Mouse (Mus musculus) limb, embryonic 15.5 days (tissue): ENCODE measurements at regions not wholly inside any gene's neighbourhood (a gene's known extent, or its start where the extent isn't known, plus 50 kb on each side); places are given as distances from the start of the nearest gene placed in this dataset.

Experiments
- ATAC-seq: fragments of 200-750 bp; cut with Nextera tagmentation; 2 replicates; pipeline ENCODE4 v1.8.0; 2017; ENCODE audit warnings: low read depth, moderate TSS enrichment; ENCODE audit not compliant: insufficient number of reproducible peaks, low FRiP score, low TSS enrichment
- H3K27ac ChIP-seq: fragments of 300-500 bp; sonication (generic); 2 replicates; pipeline ENCODE4 v1.5.1; 2015; ENCODE audit warnings: moderate library complexity, mild to moderate bottlenecking, inconsistent platforms
- H3K27me3 ChIP-seq: fragments of 300-500 bp; sonication (generic); 2 replicates; pipeline ENCODE4 v1.6.1; 2015; ENCODE audit warnings: inconsistent platforms
- H3K36me3 ChIP-seq: fragments of 300-500 bp; sonication (generic); 2 replicates; pipeline ENCODE4 v1.6.1; 2015; ENCODE audit warnings: inconsistent platforms
- H3K4me1 ChIP-seq: fragments of 300-500 bp; sonication (generic); 2 replicates; pipeline ENCODE4 v1.6.1; 2015; ENCODE audit warnings: inconsistent platforms
- H3K4me2 ChIP-seq: fragments of 300-500 bp; sonication (generic); 2 replicates; pipeline ENCODE4 v1.6.1; 2015; ENCODE audit warnings: mild to moderate bottlenecking, inconsistent platforms
- H3K4me3 ChIP-seq: fragments of 300-500 bp; sonication (generic); 2 replicates; pipeline ENCODE4 v1.5.1; 2015; ENCODE audit warnings: mild to moderate bottlenecking, inconsistent platforms
- H3K9ac ChIP-seq: fragments of 300-500 bp; sonication (generic); 2 replicates; pipeline ENCODE4 v1.6.1; 2015; ENCODE audit warnings: inconsistent platforms
- H3K9me3 ChIP-seq: fragments of 300-500 bp; sonication (generic); 2 replicates; pipeline ENCODE4 v1.6.1; 2016; ENCODE audit warnings: inconsistent platforms
- WGBS: fragments of 180-500 bp; shearing (Covaris S2); methylation state at CpG from one replicate; pipeline ENCODE4 v1.1.7; 2015; 5-methylcytosine and 5-hydroxymethylcytosine counted together

DNA sequence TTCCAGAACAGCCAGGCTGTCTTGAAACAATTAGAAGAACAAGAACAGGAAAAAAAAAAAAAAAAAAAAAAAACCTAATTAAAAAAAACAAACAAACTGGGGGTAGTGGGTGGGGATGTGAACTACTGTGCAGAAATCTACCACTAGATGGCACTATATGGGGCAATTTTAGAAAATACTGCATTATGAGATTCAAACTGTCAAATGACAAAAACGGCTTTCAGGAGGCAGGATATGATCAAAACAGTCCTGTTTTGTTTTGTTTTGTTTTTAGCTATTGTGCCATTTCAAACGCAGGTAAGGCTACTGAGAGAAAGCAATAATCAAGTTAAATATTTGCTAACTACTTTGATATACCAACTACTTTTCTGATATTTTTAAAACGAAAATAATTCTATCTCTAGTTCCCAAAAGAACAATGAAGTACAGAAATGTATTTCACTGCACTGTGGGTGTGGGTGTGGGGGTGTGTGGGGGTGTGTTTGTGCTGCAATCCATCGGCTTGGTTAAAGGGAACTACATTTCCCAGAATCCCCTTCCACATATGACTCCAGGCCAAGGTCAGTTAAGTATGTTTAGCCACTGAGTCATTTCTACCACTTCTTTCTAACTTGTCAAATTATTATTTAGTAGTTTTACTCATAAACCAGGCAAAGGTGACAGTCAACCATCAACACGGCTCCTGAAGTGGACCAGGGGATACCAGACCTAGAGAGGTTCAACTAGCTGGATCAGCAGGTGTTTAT lies 207.7 kb upstream of the Mkln1 start:
- Histone ChIP-seq H3K4me2 (no peak overlapping the region), H3K27me3 (no peaks in the 10 kb centered on the region), H3K9ac (no peak overlapping the region), H3K27ac (no peak overlapping the region), H3K36me3 (no peaks in the 10 kb centered on the region), H3K9me3 (no peaks in the 10 kb centered on the region), H3K4me1 (no peaks in the 10 kb centered on the region), H3K4me3 (no peak overlapping the region)
- ATAC-seq: no peak
- 43% methylated on average over 5 of the region's 5 CpGs for WGBS

DNA sequence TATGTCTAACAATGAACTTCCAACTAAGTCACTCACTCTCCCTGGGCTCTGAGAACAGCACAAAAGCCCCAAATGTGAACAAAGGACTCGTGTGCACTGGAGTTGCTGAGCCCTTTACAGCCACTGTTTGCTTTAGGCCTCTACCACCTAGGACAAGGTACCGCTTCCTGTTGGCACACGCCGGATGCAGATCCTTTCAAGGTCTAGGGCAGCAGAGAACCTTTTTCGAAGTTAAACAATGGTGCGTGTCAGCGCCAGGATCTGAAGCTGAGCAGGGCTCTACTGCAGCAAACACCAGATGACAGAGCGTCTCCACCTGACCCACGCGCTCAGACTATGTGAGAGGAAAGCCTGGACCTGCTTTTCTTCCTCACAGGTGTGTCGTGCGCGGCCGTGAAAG lies 207.0 kb upstream of the Mkln1 start:
- Histone ChIP-seq H3K9ac (no peak overlapping the region), H3K27ac (no peak overlapping the region), H3K9me3 (no peaks in the 10 kb centered on the region), H3K27me3 (no peaks in the 10 kb centered on the region), H3K4me1 (no peaks in the 10 kb centered on the region), H3K4me3 (no peak overlapping the region), H3K4me2 (no peak overlapping the region), H3K36me3 (no peaks in the 10 kb centered on the region)
- no peak for ATAC-seq
- WGBS: 87% methylated on average over 14 of the region's 14 CpGs

GRCm38 (mm10) chr6:31192197-31192596 lies 206.3 kb upstream of the Mkln1 start:
- ATAC-seq: no peak
- Histone ChIP-seq H3K4me2 (no peak overlapping the region), H3K36me3 (no peaks in the 10 kb centered on the region), H3K9ac (no peak overlapping the region), H3K9me3 (no peaks in the 10 kb centered on the region), H3K4me3 (no peak overlapping the region), H3K27ac (no peak overlapping the region), H3K27me3 (no peaks in the 10 kb centered on the region), H3K4me1 (no peaks in the 10 kb centered on the region)
- 91% methylated on average over 4 of the region's 4 CpGs for WGBS

GRCm38 (mm10) chr6:31193202-31193601 lies 205.3 kb upstream of the Mkln1 start:
- H3K4me1 ChIP-seq: no peaks in the 10 kb centered on the region
- no peak overlapping the region for H3K27ac ChIP-seq
- no peak overlapping the region for H3K4me2 ChIP-seq
- 75% methylated on average over 5 of the region's 5 CpGs for WGBS
- H3K36me3 ChIP-seq: no peaks in the 10 kb centered on the region
- H3K9me3 ChIP-seq: no peaks in the 10 kb centered on the region
- H3K27me3 ChIP-seq: no peaks in the 10 kb centered on the region
- no peak for ATAC-seq
- H3K9ac ChIP-seq: no peak overlapping the region
- H3K4me3 ChIP-seq: no peak overlapping the region

GRCm38 (mm10) chr6:31197631-31198338 lies 200.8 kb upstream of the Mkln1 start:
- Histone ChIP-seq H3K4me1 (no peaks in the 10 kb centered on the region), H3K4me3 (no peak overlapping the region), H3K4me2 (no peak overlapping the region), H3K36me3 (no peaks in the 10 kb centered on the region), H3K27me3 (no peaks in the 10 kb centered on the region), H3K9ac (no peak overlapping the region), H3K27ac (no peak overlapping the region), H3K9me3 (no peaks in the 10 kb centered on the region)
- ATAC-seq: no peak
- WGBS: 46% methylated on average over 4 of the region's 4 CpGs

DNA sequence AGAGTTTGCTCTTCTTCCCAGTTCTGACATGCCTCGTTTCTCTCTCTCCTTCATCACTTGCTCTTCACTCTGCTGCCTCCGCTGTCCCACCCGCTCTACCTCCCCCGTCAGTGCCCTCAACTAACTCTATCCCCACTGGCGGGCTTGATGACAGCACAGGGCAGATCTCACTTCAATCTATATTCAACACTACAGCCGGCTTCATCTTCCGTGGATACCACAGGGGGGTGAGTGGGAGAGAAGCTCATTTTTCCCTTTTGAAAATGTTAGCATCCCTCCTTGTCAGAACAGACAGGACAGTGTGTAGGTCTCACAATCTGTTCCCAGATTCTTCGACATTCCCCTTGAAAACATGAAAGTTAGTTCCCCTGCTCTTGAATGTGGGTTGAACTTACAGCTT lies 200.2 kb upstream of the Mkln1 start:
- no peak overlapping the region for H3K4me2 ChIP-seq
- 78% methylated on average over 8 of the region's 8 CpGs for WGBS
- no peak overlapping the region for H3K9ac ChIP-seq
- H3K27me3 ChIP-seq: no peaks in the 10 kb centered on the region
- H3K4me3 ChIP-seq: no peak overlapping the region
- H3K9me3 ChIP-seq: no peaks in the 10 kb centered on the region
- ATAC-seq: no peak
- no peak overlapping the region for H3K27ac ChIP-seq
- no peaks in the 10 kb centered on the region for H3K4me1 ChIP-seq
- no peaks in the 10 kb centered on the region for H3K36me3 ChIP-seq

GRCm38 (mm10) chr6:31200705-31201104 lies 197.8 kb upstream of the Mkln1 start:
- H3K27ac ChIP-seq: no peak overlapping the region
- ATAC-seq: no peak
- H3K27me3 ChIP-seq: no peaks in the 10 kb centered on the region
- no peaks in the 10 kb centered on the region for H3K36me3 ChIP-seq
- H3K9ac ChIP-seq: no peak overlapping the region
- no peaks in the 10 kb centered on the region for H3K4me1 ChIP-seq
- WGBS: 80% methylated on average over 3 of the region's 3 CpGs
- no peak overlapping the region for H3K4me2 ChIP-seq
- H3K4me3 ChIP-seq: no peak overlapping the region
- H3K9me3 ChIP-seq: no peaks in the 10 kb centered on the region

DNA sequence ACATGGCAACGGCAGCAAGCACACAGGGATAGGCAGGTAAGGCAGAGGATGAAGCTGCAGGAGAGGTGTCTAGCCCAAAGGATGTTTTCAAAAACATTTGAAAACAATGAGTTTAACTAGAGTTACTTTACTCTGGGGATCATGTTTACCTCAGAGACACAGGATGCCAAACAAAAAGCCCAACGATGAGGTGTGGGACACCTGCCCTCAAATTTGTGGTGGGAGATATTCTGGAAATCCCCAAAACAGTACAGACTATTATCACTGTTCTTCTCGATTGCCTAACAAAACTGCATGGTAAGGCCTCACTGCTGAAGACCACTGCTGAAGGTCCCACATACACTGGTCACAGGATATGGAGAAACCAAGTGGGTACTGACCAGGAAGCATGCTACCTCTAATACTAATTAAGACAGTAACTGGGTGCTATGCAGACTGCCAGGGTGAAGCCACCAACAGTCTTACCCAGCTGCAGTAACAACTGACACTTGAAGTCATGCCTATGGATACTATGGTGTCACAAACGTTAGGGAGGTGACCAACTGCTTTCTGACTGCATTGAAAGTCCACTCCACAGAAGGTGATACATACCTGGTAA lies 197.1 kb upstream of the Mkln1 start:
- Histone ChIP-seq H3K4me3 (no peak overlapping the region), H3K9me3 (no peaks in the 10 kb centered on the region), H3K36me3 (no peaks in the 10 kb centered on the region), H3K27ac (no peak overlapping the region), H3K4me2 (no peak overlapping the region), H3K4me1 (no peaks in the 10 kb centered on the region), H3K27me3 (no peaks in the 10 kb centered on the region), H3K9ac (no peak overlapping the region)
- ATAC-seq: no peak
- 79% methylated on average over 4 of the region's 4 CpGs for WGBS

- Histone ChIP-seq H3K36me3 (no peaks in the 10 kb centered on the region), H3K27me3 (no peaks in the 10 kb centered on the region), H3K4me2 (no peak overlapping the region), H3K4me1 (no peaks in the 10 kb centered on the region), H3K4me3 (no peak overlapping the region), H3K9me3 (no peaks in the 10 kb centered on the region), H3K9ac (no peak overlapping the region), H3K27ac (no peak overlapping the region)
- no peak for ATAC-seq
Observed at GRCm38 (mm10) chr6:31202594-31202993, 195.9 kb upstream of the Mkln1 start.

GRCm38 (mm10) chr6:31204434-31204833 lies 194.1 kb upstream of the Mkln1 start:
- WGBS: 91% methylated on average over 3 of the region's 3 CpGs
- H3K4me1 ChIP-seq: no peaks in the 10 kb centered on the region
- no peak overlapping the region for H3K9ac ChIP-seq
- no peaks in the 10 kb centered on the region for H3K27me3 ChIP-seq
- H3K9me3 ChIP-seq: no peaks in the 10 kb centered on the region
- H3K27ac ChIP-seq: no peak overlapping the region
- H3K36me3 ChIP-seq: no peaks in the 10 kb centered on the region
- no peak overlapping the region for H3K4me2 ChIP-seq
- no peak for ATAC-seq
- H3K4me3 ChIP-seq: no peak overlapping the region

DNA sequence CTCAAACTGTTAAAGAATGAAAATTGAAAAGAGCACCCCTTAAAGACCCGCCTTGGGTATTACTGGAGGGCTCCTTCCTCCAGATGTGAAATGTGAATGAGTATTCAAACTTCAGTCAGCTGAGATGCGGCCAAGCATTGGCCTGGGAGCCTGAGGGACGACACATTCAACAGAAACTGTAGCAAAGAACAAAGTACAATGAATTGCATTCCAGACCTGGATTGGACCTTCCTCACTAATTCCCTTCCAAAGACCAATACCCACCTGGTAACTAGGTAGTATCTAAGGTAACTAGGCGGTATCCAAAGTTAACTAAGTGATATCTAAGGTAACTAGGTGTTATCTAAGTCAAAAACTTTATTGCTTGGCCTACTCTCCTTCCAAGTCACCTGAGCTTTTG lies 193.7 kb upstream of the Mkln1 start:
- no peak for ATAC-seq
- Histone ChIP-seq H3K27ac (no peak overlapping the region), H3K4me3 (no peak overlapping the region), H3K9me3 (no peaks in the 10 kb centered on the region), H3K36me3 (no peaks in the 10 kb centered on the region), H3K9ac (no peak overlapping the region), H3K4me1 (no peaks in the 10 kb centered on the region), H3K27me3 (no peaks in the 10 kb centered on the region), H3K4me2 (no peak overlapping the region)
- WGBS: 80% methylated on average over 4 of the region's 4 CpGs

DNA sequence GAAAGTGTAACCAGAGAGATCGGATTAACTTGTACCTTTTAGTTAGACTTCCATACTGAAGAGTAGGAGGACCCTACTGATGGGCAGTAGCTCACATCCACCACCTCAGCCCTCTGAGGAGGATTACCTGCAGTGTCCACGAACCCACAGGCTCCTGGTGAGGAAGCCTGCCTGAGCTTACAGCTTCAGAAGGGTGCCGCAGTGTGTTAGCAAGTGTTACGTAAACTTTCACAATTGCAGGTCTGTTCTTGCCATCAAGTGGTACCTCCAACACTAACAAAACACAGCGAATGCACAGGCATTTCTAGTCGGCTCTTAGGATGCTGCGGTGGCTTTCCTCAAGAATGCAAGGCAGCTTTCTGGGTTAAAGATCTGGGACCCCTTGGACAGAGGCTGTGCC lies 192.4 kb upstream of the Mkln1 start:
- Histone ChIP-seq H3K36me3 (no peaks in the 10 kb centered on the region), H3K27me3 (no peaks in the 10 kb centered on the region), H3K4me3 (no peak overlapping the region), H3K4me2 (no peak overlapping the region), H3K27ac (no peak overlapping the region), H3K9me3 (no peaks in the 10 kb centered on the region), H3K9ac (no peak overlapping the region), H3K4me1 (no peaks in the 10 kb centered on the region)
- WGBS: 65% methylated on average over 7 of the region's 7 CpGs
- no peak for ATAC-seq
